Mouse (Mus musculus): ENCODE data around the gene Trf. TPM values are rescaled to one million over a fixed set of nuclear protein-coding genes. Genes with fewer than 3 reads are reported as not detected.
A peak's percentile ranks its signal among the peaks of the same experiment; 100 is the strongest.
"Not testable (repeated sequence)": the region's sequence is repeated elsewhere in the genome, so short reads cannot be mapped to it uniquely, and the experiment has no call there.

Trf gene
- polyA plus RNA-seq, 1 experiment from 2014 or later: 14.4 TPM

GRCm38 (mm10) chr9:103180807-103181565 lies 49.3 kb downstream of the Trf start:
- Histone ChIP-seq H3K9me3 (no peaks in the 10 kb centered on the region), H3K36me3 (no peaks in the 10 kb centered on the region), H3K4me3 (peak overlapping the region; percentile 46), H3K4me1 (peaks cover 21% of the 10 kb centered on the region), H3K4me2 (peak overlapping the region; percentile 73), H3K27ac (peak overlapping the region; percentile 74), H3K27me3 (no peaks in the 10 kb centered on the region), H3K9ac (peak overlapping the region; percentile 71)
- 3% methylated on average over 20 of the region's 20 CpGs for WGBS
- peak; percentile 84 for ATAC-seq (ENCODE audit: insufficient number of reproducible peaks, insufficient read depth, low FRiP score, low TSS enrichment, low read depth)

GRCm38 (mm10) chr9:103180303-103180702 lies 49.9 kb downstream of the Trf start:
- Histone ChIP-seq H3K36me3 (no peaks in the 10 kb centered on the region), H3K4me2 (peak overlapping the region; percentile 73), H3K27ac (peak overlapping the region; percentile 74), H3K9me3 (no peaks in the 10 kb centered on the region), H3K27me3 (no peaks in the 10 kb centered on the region), H3K4me3 (peak overlapping the region; percentile 46), H3K4me1 (peaks cover 21% of the 10 kb centered on the region), H3K9ac (peak overlapping the region; percentile 71; the same call in 1 of the 2 replicates)
- WGBS: 48% methylated on average over 3 of the region's 3 CpGs
- ATAC-seq (ENCODE audit: insufficient number of reproducible peaks, insufficient read depth, low FRiP score, low TSS enrichment, low read depth): no peak

- Histone ChIP-seq H3K27ac (no peak overlapping the region), H3K9me3 (no peaks in the 10 kb centered on the region), H3K9ac (no peak overlapping the region), H3K4me2 (no peak overlapping the region), H3K4me1 (peaks cover 11% of the 10 kb centered on the region), H3K4me3 (no peak overlapping the region), H3K36me3 (no peaks in the 10 kb centered on the region), H3K27me3 (no peaks in the 10 kb centered on the region)
- no peak for ATAC-seq (ENCODE audit: insufficient number of reproducible peaks, insufficient read depth, low FRiP score, low TSS enrichment, low read depth)
- WGBS: 94% methylated on average over 7 of the region's 7 CpGs
Measured at GRCm38 (mm10) chr9:103175692-103176091, 54.6 kb downstream of the Trf start.

GRCm38 (mm10) chr9:103174771-103175519 lies 55.3 kb downstream of the Trf start:
- H3K4me3 ChIP-seq: no peak overlapping the region
- no peak for ATAC-seq (ENCODE audit: insufficient number of reproducible peaks, insufficient read depth, low FRiP score, low TSS enrichment, low read depth)
- H3K9me3 ChIP-seq: no peaks in the 10 kb centered on the region
- no peak overlapping the region for H3K9ac ChIP-seq
- no peaks in the 10 kb centered on the region for H3K27me3 ChIP-seq
- no peaks in the 10 kb centered on the region for H3K36me3 ChIP-seq
- H3K4me2 ChIP-seq: no peak overlapping the region
- H3K27ac ChIP-seq: no peak overlapping the region
- H3K4me1 ChIP-seq: peaks cover 4% of the 10 kb centered on the region
- WGBS: 66% methylated on average over 6 of the region's 6 CpGs

GRCm38 (mm10) chr9:103168771-103169170 lies 61.5 kb downstream of the Trf start:
- H3K4me3 ChIP-seq: no peak overlapping the region
- ATAC-seq (ENCODE audit: insufficient number of reproducible peaks, insufficient read depth, low FRiP score, low TSS enrichment, low read depth): no peak
- no peak overlapping the region for H3K4me2 ChIP-seq
- H3K4me1 ChIP-seq: no peaks in the 10 kb centered on the region
- 74% methylated on average over 7 of the region's 7 CpGs for WGBS
- H3K36me3 ChIP-seq: no peaks in the 10 kb centered on the region
- H3K9ac ChIP-seq: no peak overlapping the region
- H3K27ac ChIP-seq: no peak overlapping the region
- no peaks in the 10 kb centered on the region for H3K27me3 ChIP-seq
- no peaks in the 10 kb centered on the region for H3K9me3 ChIP-seq

GRCm38 (mm10) chr9:103168046-103168445 lies 62.2 kb downstream of the Trf start:
- no peak overlapping the region for H3K4me3 ChIP-seq
- peaks cover 3% of the 10 kb centered on the region; the same call in 1 of the 2 replicates for H3K36me3 ChIP-seq
- H3K27ac ChIP-seq: no peak overlapping the region
- no peak overlapping the region for H3K9ac ChIP-seq
- WGBS: 82% methylated on average over 6 of the region's 6 CpGs
- no peaks in the 10 kb centered on the region for H3K9me3 ChIP-seq
- H3K27me3 ChIP-seq: no peaks in the 10 kb centered on the region
- H3K4me2 ChIP-seq: no peak overlapping the region
- no peak for ATAC-seq (ENCODE audit: insufficient number of reproducible peaks, insufficient read depth, low FRiP score, low TSS enrichment, low read depth)
- H3K4me1 ChIP-seq: peaks cover under 1% of the 10 kb centered on the region; the same call in 1 of the 2 replicates

- no peak overlapping the region for H3K4me3 ChIP-seq
- H3K36me3 ChIP-seq: peaks cover 3% of the 10 kb centered on the region
- no peak overlapping the region for H3K4me2 ChIP-seq
- H3K4me1 ChIP-seq: peaks cover 4% of the 10 kb centered on the region; the same call in 1 of the 2 replicates
- WGBS: 73% methylated on average over 15 of the region's 15 CpGs
- ATAC-seq (ENCODE audit: insufficient number of reproducible peaks, insufficient read depth, low FRiP score, low TSS enrichment, low read depth): no peak
- no peak overlapping the region for H3K27ac ChIP-seq
- H3K9me3 ChIP-seq: no peaks in the 10 kb centered on the region
- H3K27me3 ChIP-seq: no peaks in the 10 kb centered on the region
- no peak overlapping the region for H3K9ac ChIP-seq
Measured at GRCm38 (mm10) chr9:103163806-103164205, 66.4 kb downstream of the Trf start.

GRCm38 (mm10) chr9:103155158-103155557 lies 75.1 kb downstream of the Trf start:
- not testable (repeated sequence) for ATAC-seq (ENCODE audit: insufficient number of reproducible peaks, insufficient read depth, low FRiP score, low TSS enrichment, low read depth); H3K27me3 ChIP-seq; H3K4me1 ChIP-seq; H3K9ac ChIP-seq; H3K4me2 ChIP-seq; H3K36me3 ChIP-seq; H3K27ac ChIP-seq; H3K9me3 ChIP-seq; H3K4me3 ChIP-seq
- 77% methylated on average over 7 of the region's 7 CpGs for WGBS

GRCm38 (mm10) chr9:103154568-103154967 lies 75.7 kb downstream of the Trf start:
- no peaks in the 10 kb centered on the region for H3K36me3 ChIP-seq
- no peak for ATAC-seq (ENCODE audit: insufficient number of reproducible peaks, insufficient read depth, low FRiP score, low TSS enrichment, low read depth)
- no peaks in the 10 kb centered on the region for H3K9me3 ChIP-seq
- no peak overlapping the region for H3K27ac ChIP-seq
- H3K9ac ChIP-seq: no peak overlapping the region
- H3K4me1 ChIP-seq: no peaks in the 10 kb centered on the region
- H3K27me3 ChIP-seq: no peaks in the 10 kb centered on the region
- WGBS: 92% methylated on average over 2 of the region's 2 CpGs
- no peak overlapping the region for H3K4me3 ChIP-seq
- H3K4me2 ChIP-seq: no peak overlapping the region

Other genes with a start within 250 kb of the Trf start
- 6.1 and 9.8 TPM in 2 replicates for gene Slco2a1, start 241.7 kb downstream of the Trf start, polyA plus RNA-seq (2015; fragmentation: Nextera tagmentation; extraction: Ambion mirVana)
- 7.7 and 8.1 TPM in 2 replicates for gene Rab6b, start 118.7 kb downstream of the Trf start, polyA plus RNA-seq (2015; fragmentation: Nextera tagmentation; extraction: Ambion mirVana)
- 63.4 and 65.4 TPM in 2 replicates for gene Srprb, start 28.3 kb downstream of the Trf start, polyA plus RNA-seq (2015; fragmentation: Nextera tagmentation; extraction: Ambion mirVana)
- 2.3 and 4.3 TPM in 2 replicates for gene Gm20425, start 137 bp downstream of the Trf start, polyA plus RNA-seq (2015; fragmentation: Nextera tagmentation; extraction: Ambion mirVana)
- gene 1300017J02Rik, start 74.6 kb upstream of the Trf start, polyA plus RNA-seq (2015; fragmentation: Nextera tagmentation; extraction: Ambion mirVana): 1.9 and 3.0 TPM in 2 replicates
- gene Topbp1, start 74.8 kb upstream of the Trf start, polyA plus RNA-seq (2015; fragmentation: Nextera tagmentation; extraction: Ambion mirVana): 68.1 and 74.2 TPM in 2 replicates
- 117 and 125 TPM in 2 replicates for gene Cdv3, start 135.4 kb upstream of the Trf start, polyA plus RNA-seq (2015; fragmentation: Nextera tagmentation; extraction: Ambion mirVana)
- 2.6 and 5.1 TPM in 2 replicates for gene Bfsp2, start 250.0 kb upstream of the Trf start, polyA plus RNA-seq (2015; fragmentation: Nextera tagmentation; extraction: Ambion mirVana)

Data from embryonic facial prominence, embryonic 13.5 days (tissue).